Mouse (Mus musculus): ENCODE results near the gene Serpinb8. TPM values are rescaled to one million over a fixed set of nuclear protein-coding genes. Genes with fewer than 3 reads are reported as not detected.

Serpinb8 gene
- polyA plus RNA-seq (2012; rRNA removed): 0.05 and 0.09 TPM in 2 replicates
- 0.21 and 0.46 TPM in 2 replicates for polyA plus RNA-seq (2014; fragmentation: Nextera tagmentation; extraction: Ambion mirVana)

GRCm38 (mm10) chr1:107589691-107590470, at the start of gene Serpinb8:
Gene Serpinb8, plus strand, starts transcription at chr1:107590006.
- Histone ChIP-seq H3K9ac (replicated peaks) (no peak within 1 kb of the TSS), H3K36me3 (replicated peaks; ENCODE audit: control insufficient read depth, insufficient read depth, low read depth) (no peaks in the 10 kb centered on the region), H3K4me2 (ENCODE audit: low read depth) (no peak within 1 kb of the TSS), H3K27me3 (ENCODE audit: control insufficient read depth, insufficient read depth, low read length) (no peaks in the 10 kb centered on the region), H3K4me1 (replicated peaks; ENCODE audit: control insufficient read depth in 2 of 2, insufficient read depth in 2 of 2, low read length in 1 of 2) (no peaks in the 10 kb centered on the region; a peak in 1 of 4 replicates), H3K27ac (no peak within 1 kb of the TSS), H3K4me3 (ENCODE audit: insufficient read depth in 1 of 2, low read depth in 2 of 2, low read length in 2 of 2) (no peak within 1 kb of the TSS), H3K9me3 (ENCODE audit: control insufficient read depth, low read length) (no peaks in the 10 kb centered on the region)
- 34% methylated on average over 10 of the region's 10 CpGs for WGBS (ENCODE audit: insufficient replicate concordance)
- TF ChIP-seq EP300 (IDR thresholded peaks at IDR 0.05; ENCODE audit: low read depth): no peak
- no peak for TF ChIP-seq CTCF (IDR thresholded peaks at IDR 0.05; ENCODE audit: low read depth)
- DNase-seq (ENCODE audit: low read depth in 3 of 3, low spot score in 3 of 3): no peak
- no peak for ATAC-seq (ENCODE audit: insufficient read depth)

- no peak overlapping the region for H3K27ac ChIP-seq
- no peak overlapping the region for H3K9ac ChIP-seq (replicated peaks)
- no peaks in the 10 kb centered on the region for H3K36me3 ChIP-seq (replicated peaks; ENCODE audit: control insufficient read depth, insufficient read depth, low read depth)
- 59% methylated on average over 3 of the region's 3 CpGs for WGBS (ENCODE audit: insufficient replicate concordance)
- no peaks in the 10 kb centered on the region for H3K27me3 ChIP-seq (ENCODE audit: control insufficient read depth, insufficient read depth, low read length)
- no peaks in the 10 kb centered on the region for H3K9me3 ChIP-seq (ENCODE audit: control insufficient read depth, low read length)
- no peak for TF ChIP-seq CTCF (IDR thresholded peaks at IDR 0.05; ENCODE audit: low read depth)
- no peak for TF ChIP-seq EP300 (IDR thresholded peaks at IDR 0.05; ENCODE audit: low read depth)
- no peaks in the 10 kb centered on the region for H3K4me1 ChIP-seq (replicated peaks; ENCODE audit: control insufficient read depth in 2 of 2, insufficient read depth in 2 of 2, low read length in 1 of 2)
- H3K4me3 ChIP-seq (ENCODE audit: insufficient read depth in 1 of 2, low read depth in 2 of 2, low read length in 2 of 2): no peak overlapping the region
- DNase-seq (ENCODE audit: low read depth in 3 of 3, low spot score in 3 of 3) (no peak), ATAC-seq (ENCODE audit: insufficient read depth) (no peak)
- H3K4me2 ChIP-seq (ENCODE audit: low read depth): no peak overlapping the region
These were observed 30.3 kb upstream of the Serpinb8 start for GRCm38 (mm10) chr1:107559494-107559893.

GRCm38 (mm10) chr1:107562110-107562509, 27.7 kb upstream of the Serpinb8 start:
- no peak; the same call in 1 of the 2 replicates for TF ChIP-seq CTCF (IDR thresholded peaks at IDR 0.05; ENCODE audit: low read depth)
- no peak for TF ChIP-seq EP300 (IDR thresholded peaks at IDR 0.05; ENCODE audit: low read depth)
- H3K4me3 ChIP-seq (ENCODE audit: insufficient read depth in 1 of 2, low read depth in 2 of 2, low read length in 2 of 2): no peak overlapping the region
- H3K9ac ChIP-seq (replicated peaks): no peak overlapping the region
- H3K9me3 ChIP-seq (ENCODE audit: control insufficient read depth, low read length): no peaks in the 10 kb centered on the region
- H3K27me3 ChIP-seq (ENCODE audit: control insufficient read depth, insufficient read depth, low read length): no peaks in the 10 kb centered on the region
- H3K36me3 ChIP-seq (replicated peaks; ENCODE audit: control insufficient read depth, insufficient read depth, low read depth): no peaks in the 10 kb centered on the region
- ATAC-seq (ENCODE audit: insufficient read depth) (no peak), DNase-seq (ENCODE audit: low read depth in 3 of 3, low spot score in 3 of 3) (no peak)
- WGBS (ENCODE audit: insufficient replicate concordance): 25% methylated on average over 1 of the region's 1 CpGs
- H3K4me2 ChIP-seq (ENCODE audit: low read depth): no peak overlapping the region
- H3K27ac ChIP-seq: no peak overlapping the region
- H3K4me1 ChIP-seq (replicated peaks; ENCODE audit: control insufficient read depth in 2 of 2, insufficient read depth in 2 of 2, low read length in 1 of 2): no peaks in the 10 kb centered on the region

GRCm38 (mm10) chr1:107565644-107566043, 24.2 kb upstream of the Serpinb8 start:
- no peak overlapping the region for H3K4me3 ChIP-seq (ENCODE audit: insufficient read depth in 1 of 2, low read depth in 2 of 2, low read length in 2 of 2)
- no peak for TF ChIP-seq CTCF (IDR thresholded peaks at IDR 0.05; ENCODE audit: low read depth)
- no peak for TF ChIP-seq EP300 (IDR thresholded peaks at IDR 0.05; ENCODE audit: low read depth)
- no peak for ATAC-seq (ENCODE audit: insufficient read depth)
- no peak overlapping the region for H3K27ac ChIP-seq
- no peaks in the 10 kb centered on the region for H3K36me3 ChIP-seq (replicated peaks; ENCODE audit: control insufficient read depth, insufficient read depth, low read depth)
- H3K4me2 ChIP-seq (ENCODE audit: low read depth): no peak overlapping the region
- DNase-seq (ENCODE audit: low read depth in 3 of 3, low spot score in 3 of 3): no peak
- no peaks in the 10 kb centered on the region for H3K27me3 ChIP-seq (ENCODE audit: control insufficient read depth, insufficient read depth, low read length)
- H3K4me1 ChIP-seq (replicated peaks; ENCODE audit: control insufficient read depth in 2 of 2, insufficient read depth in 2 of 2, low read length in 1 of 2): no peaks in the 10 kb centered on the region
- H3K9ac ChIP-seq (replicated peaks): no peak overlapping the region
- no peaks in the 10 kb centered on the region for H3K9me3 ChIP-seq (ENCODE audit: control insufficient read depth, low read length)

GRCm38 (mm10) chr1:107576094-107576493, 13.7 kb upstream of the Serpinb8 start:
- 52% methylated on average over 2 of the region's 2 CpGs for WGBS (ENCODE audit: insufficient replicate concordance)
- Histone ChIP-seq H3K27me3 (ENCODE audit: control insufficient read depth, insufficient read depth, low read length) (no peaks in the 10 kb centered on the region), H3K27ac (no peak overlapping the region), H3K4me3 (ENCODE audit: insufficient read depth in 1 of 2, low read depth in 2 of 2, low read length in 2 of 2) (no peak overlapping the region), H3K4me1 (replicated peaks; ENCODE audit: control insufficient read depth in 2 of 2, insufficient read depth in 2 of 2, low read length in 1 of 2) (no peaks in the 10 kb centered on the region), H3K9ac (replicated peaks) (no peak overlapping the region), H3K9me3 (ENCODE audit: control insufficient read depth, low read length) (no peaks in the 10 kb centered on the region), H3K4me2 (ENCODE audit: low read depth) (no peak overlapping the region), H3K36me3 (replicated peaks; ENCODE audit: control insufficient read depth, insufficient read depth, low read depth) (no peaks in the 10 kb centered on the region)
- TF ChIP-seq CTCF (IDR thresholded peaks at IDR 0.05; ENCODE audit: low read depth) (no peak), EP300 (IDR thresholded peaks at IDR 0.05; ENCODE audit: low read depth) (no peak)
- ATAC-seq (ENCODE audit: insufficient read depth): no peak
- no peak for DNase-seq (ENCODE audit: low read depth in 3 of 3, low spot score in 3 of 3)
